Mouse (Mus musculus) lung, embryonic 15.5 days (tissue): ENCODE data around the gene Pkn3. TPM values are rescaled to one million over a fixed set of nuclear protein-coding genes. Genes with fewer than 3 reads are reported as not detected.

ENCODE experiments used
- ATAC-seq: fragments of 200-750 bp; cut with Nextera tagmentation; 2 replicates; pipeline ENCODE4 v1.8.0; 2017; ENCODE audit warnings: moderate number of reproducible peaks, borderline replicate concordance; ENCODE audit not compliant: low FRiP score, low TSS enrichment; ENCODE audit errors: extremely low read depth
- H3K27ac ChIP-seq: fragments of 300-500 bp; sonication (generic); 2 replicates; pipeline ENCODE4 v1.5.1; 2015; ENCODE audit warnings: moderate library complexity, mild to moderate bottlenecking, inconsistent platforms
- H3K27me3 ChIP-seq: fragments of 300-500 bp; sonication (generic); 2 replicates; pipeline ENCODE4 v1.6.1; 2015; ENCODE audit warnings: inconsistent platforms
- H3K36me3 ChIP-seq: fragments of 300-500 bp; sonication (generic); 2 replicates; pipeline ENCODE4 v1.6.1; 2015; ENCODE audit warnings: inconsistent platforms
- H3K4me1 ChIP-seq: fragments of 300-500 bp; sonication (generic); 2 replicates; pipeline ENCODE4 v1.6.1; 2015; ENCODE audit warnings: inconsistent platforms
- H3K4me2 ChIP-seq: fragments of 300-500 bp; sonication (generic); 2 replicates; pipeline ENCODE4 v1.6.1; 2015; ENCODE audit warnings: inconsistent platforms, mild to moderate bottlenecking, moderate library complexity
- H3K4me3 ChIP-seq: fragments of 300-500 bp; sonication (generic); 2 replicates; pipeline ENCODE4 v1.5.1; 2015; ENCODE audit warnings: mild to moderate bottlenecking, inconsistent platforms
- H3K9ac ChIP-seq: fragments of 300-500 bp; sonication (generic); 2 replicates; pipeline ENCODE4 v1.6.1; 2015; ENCODE audit warnings: inconsistent platforms
- H3K9me3 ChIP-seq: fragments of 300-500 bp; sonication (generic); 2 replicates; pipeline ENCODE4 v1.6.1; 2016; ENCODE audit warnings: inconsistent platforms
- WGBS: fragments of 180-500 bp; shearing (Covaris S2); methylation state at CpG from one replicate; pipeline ENCODE4 v1.1.7; 2015; 5-methylcytosine and 5-hydroxymethylcytosine counted together
- polyA plus RNA-seq: library from polyadenylated mRNA; unstranded; fragments of >200 nt; fragmentation: Nextera tagmentation; extraction: Ambion mirVana; gene quantifications from 2 replicates; pipeline ENCODE4 v1.2.1, GENCODE M21; 2015

The Pkn3 gene
- polyA plus RNA-seq, 1 experiment from 2014 or later: 14.7 TPM

- peak; percentile 92 for ATAC-seq
- Histone ChIP-seq H3K36me3 (peaks cover 27% of the 10 kb centered on the region), H3K4me1 (peaks cover 38% of the 10 kb centered on the region), H3K4me2 (peak overlapping the region; percentile 78), H3K9me3 (no peaks in the 10 kb centered on the region), H3K9ac (peak overlapping the region; percentile 100), H3K4me3 (peak overlapping the region; percentile 93), H3K27me3 (no peaks in the 10 kb centered on the region), H3K27ac (peak overlapping the region; percentile 100)
- WGBS: 1% methylated on average over 83 of the region's 101 CpGs
Observed at GRCm38 (mm10) chr2:30066046-30066901, 11.2 kb upstream of the Pkn3 start.

- H3K4me1 ChIP-seq: peaks cover 33% of the 10 kb centered on the region
- no peaks in the 10 kb centered on the region for H3K9me3 ChIP-seq
- peak; percentile 23; the same call in 1 of the 2 replicates for ATAC-seq
- H3K27me3 ChIP-seq: no peaks in the 10 kb centered on the region
- under 1% methylated on average over 60 of the region's 69 CpGs for WGBS
- H3K9ac ChIP-seq: peak overlapping the region; percentile 100
- H3K4me2 ChIP-seq: peak overlapping the region; percentile 56
- peaks cover 30% of the 10 kb centered on the region for H3K36me3 ChIP-seq
- peak overlapping the region; percentile 93 for H3K4me3 ChIP-seq
- peak overlapping the region; percentile 100 for H3K27ac ChIP-seq
Observed at GRCm38 (mm10) chr2:30067031-30067888, 10.2 kb upstream of the Pkn3 start.

GRCm38 (mm10) chr2:30067962-30068361, 9.5 kb upstream of the Pkn3 start:
- no peaks in the 10 kb centered on the region for H3K27me3 ChIP-seq
- peaks cover 33% of the 10 kb centered on the region for H3K4me1 ChIP-seq
- peak overlapping the region; percentile 100 for H3K9ac ChIP-seq
- no peak overlapping the region for H3K27ac ChIP-seq
- H3K36me3 ChIP-seq: peaks cover 37% of the 10 kb centered on the region
- H3K4me3 ChIP-seq: peak overlapping the region; percentile 93
- no peaks in the 10 kb centered on the region for H3K9me3 ChIP-seq
- H3K4me2 ChIP-seq: peak overlapping the region; percentile 56
- 15% methylated on average over 7 of the region's 7 CpGs for WGBS
- ATAC-seq: no peak

- WGBS: 72% methylated on average over 7 of the region's 7 CpGs
- H3K4me1 ChIP-seq: peaks cover 13% of the 10 kb centered on the region; the same call in 1 of the 2 replicates
- H3K9me3 ChIP-seq: no peaks in the 10 kb centered on the region
- H3K4me3 ChIP-seq: no peak overlapping the region
- H3K9ac ChIP-seq: no peak overlapping the region
- H3K36me3 ChIP-seq: peaks cover 45% of the 10 kb centered on the region
- ATAC-seq: no peak
- H3K27ac ChIP-seq: no peak overlapping the region
- H3K4me2 ChIP-seq: no peak overlapping the region
- no peaks in the 10 kb centered on the region for H3K27me3 ChIP-seq
Observed at GRCm38 (mm10) chr2:30072875-30073274, 4.6 kb upstream of the Pkn3 start.

- H3K9ac ChIP-seq: no peak overlapping the region
- H3K27ac ChIP-seq: no peak overlapping the region
- H3K36me3 ChIP-seq: peaks cover 43% of the 10 kb centered on the region
- no peaks in the 10 kb centered on the region for H3K27me3 ChIP-seq
- ATAC-seq: no peak
- H3K4me2 ChIP-seq: no peak overlapping the region
- no peak overlapping the region for H3K4me3 ChIP-seq
- H3K9me3 ChIP-seq: no peaks in the 10 kb centered on the region
- 82% methylated on average over 3 of the region's 3 CpGs for WGBS
- H3K4me1 ChIP-seq: peaks cover 12% of the 10 kb centered on the region
Observed at GRCm38 (mm10) chr2:30073285-30073684, 4.2 kb upstream of the Pkn3 start.

- H3K9ac ChIP-seq: no peak overlapping the region
- H3K27me3 ChIP-seq: no peaks in the 10 kb centered on the region
- no peak for ATAC-seq
- no peaks in the 10 kb centered on the region for H3K9me3 ChIP-seq
- H3K4me2 ChIP-seq: no peak overlapping the region
- H3K4me1 ChIP-seq: peaks cover 17% of the 10 kb centered on the region
- H3K4me3 ChIP-seq: no peak overlapping the region
- no peak overlapping the region for H3K27ac ChIP-seq
- H3K36me3 ChIP-seq: peaks cover 20% of the 10 kb centered on the region
- 48% methylated on average over 3 of the region's 3 CpGs for WGBS
Observed at GRCm38 (mm10) chr2:30075625-30076024, 1.9 kb upstream of the Pkn3 start.

GRCm38 (mm10) chr2:30076439-30076838, 1.0 kb upstream of the Pkn3 start:
- Histone ChIP-seq H3K4me2 (no peak overlapping the region), H3K36me3 (peaks cover 19% of the 10 kb centered on the region), H3K27me3 (no peaks in the 10 kb centered on the region), H3K27ac (no peak overlapping the region), H3K9ac (no peak overlapping the region), H3K4me3 (no peak overlapping the region), H3K9me3 (no peaks in the 10 kb centered on the region), H3K4me1 (peaks cover 17% of the 10 kb centered on the region)
- ATAC-seq: no peak
- WGBS: 88% methylated on average over 9 of the region's 9 CpGs

GRCm38 (mm10) chr2:30076959-30077358, 525 bp upstream of the Pkn3 start:
- Histone ChIP-seq H3K27me3 (no peaks in the 10 kb centered on the region), H3K27ac (peak overlapping the region; percentile 97), H3K4me1 (peaks cover 17% of the 10 kb centered on the region), H3K36me3 (peaks cover 17% of the 10 kb centered on the region), H3K9me3 (no peaks in the 10 kb centered on the region), H3K9ac (no peak overlapping the region; the same call in 1 of the 2 replicates), H3K4me3 (peak overlapping the region; percentile 76; the same call in 1 of the 2 replicates), H3K4me2 (peak overlapping the region; percentile 97)
- WGBS: 64% methylated on average over 6 of the region's 6 CpGs
- 0 out of 2 replicates have a peak, but pooled peaks have one; percentile 1 for ATAC-seq

GRCm38 (mm10) chr2:30078349-30078712, 847 bp downstream of the Pkn3 start:
- 0 out of 2 replicates have a peak, but pooled peaks have one; percentile 9 for ATAC-seq
- 8% methylated on average over 10 of the region's 10 CpGs for WGBS
- H3K9ac ChIP-seq: peak overlapping the region; percentile 80

GRCm38 (mm10) chr2:30078760-30079159, 1.3 kb downstream of the Pkn3 start:
- ATAC-seq: no peak
- Histone ChIP-seq H3K4me3 (peak overlapping the region; percentile 76), H3K4me1 (peaks cover 17% of the 10 kb centered on the region), H3K27ac (peak overlapping the region; percentile 97), H3K9me3 (no peaks in the 10 kb centered on the region), H3K4me2 (peak overlapping the region; percentile 97), H3K27me3 (no peaks in the 10 kb centered on the region), H3K36me3 (peaks cover under 1% of the 10 kb centered on the region; the same call in 1 of the 2 replicates), H3K9ac (peak overlapping the region; percentile 80)
- 61% methylated on average over 4 of the region's 4 CpGs for WGBS

More at GRCm38 (mm10) chr2:30078349-30078712, 847 bp downstream of the Pkn3 start:
- no peaks in the 10 kb centered on the region for H3K9me3 ChIP-seq
- H3K4me2 ChIP-seq: peak overlapping the region; percentile 97
- H3K4me1 ChIP-seq: peaks cover 17% of the 10 kb centered on the region
- peak overlapping the region; percentile 76 for H3K4me3 ChIP-seq
- H3K27me3 ChIP-seq: no peaks in the 10 kb centered on the region
- peak overlapping the region; percentile 97 for H3K27ac ChIP-seq
- peaks cover 4% of the 10 kb centered on the region; the same call in 1 of the 2 replicates for H3K36me3 ChIP-seq

GRCm38 (mm10) chr2:30080181-30080800, 2.8 kb downstream of the Pkn3 start:
- peaks cover 29% of the 10 kb centered on the region for H3K4me1 ChIP-seq
- no peaks in the 10 kb centered on the region for H3K9me3 ChIP-seq
- no peak overlapping the region for H3K27ac ChIP-seq
- H3K4me3 ChIP-seq: no peak overlapping the region
- H3K27me3 ChIP-seq: no peaks in the 10 kb centered on the region
- H3K9ac ChIP-seq: no peak overlapping the region
- no peak overlapping the region for H3K4me2 ChIP-seq
- no peaks in the 10 kb centered on the region for H3K36me3 ChIP-seq
- no peak for ATAC-seq
- 79% methylated on average over 15 of the region's 15 CpGs for WGBS
